Mouse (Mus musculus) left cerebral cortex, postnatal 36 days (tissue): ENCODE measurements around the gene Kdm2b. TPM values are rescaled to one million over a fixed set of nuclear protein-coding genes. Genes with fewer than 3 reads are reported as not detected.

Source experiments
- DNase-seq, 2 experiments: peaks; one replicate each; pipeline ENCODE4 v3.0.0; 2021 to 2022; ENCODE audit warnings: low spot score in 2 of 2, mixed read lengths in 1 of 2
- intact Hi-C: fragments of 180-260 bp; cut with DNase I; formaldehyde crosslinking; loops from one replicate; pipeline ENCODE4 v1.15.1; 2025
- total RNA-seq, 2 experiments: library from RNA; stranded (reverse); gene quantifications; 2 replicates each; pipeline ENCODE4 v1.2.3; 2021

The Kdm2b gene
- 10 to 100 TPM; 23.7 to 27.3 TPM for total RNA-seq

DNA sequence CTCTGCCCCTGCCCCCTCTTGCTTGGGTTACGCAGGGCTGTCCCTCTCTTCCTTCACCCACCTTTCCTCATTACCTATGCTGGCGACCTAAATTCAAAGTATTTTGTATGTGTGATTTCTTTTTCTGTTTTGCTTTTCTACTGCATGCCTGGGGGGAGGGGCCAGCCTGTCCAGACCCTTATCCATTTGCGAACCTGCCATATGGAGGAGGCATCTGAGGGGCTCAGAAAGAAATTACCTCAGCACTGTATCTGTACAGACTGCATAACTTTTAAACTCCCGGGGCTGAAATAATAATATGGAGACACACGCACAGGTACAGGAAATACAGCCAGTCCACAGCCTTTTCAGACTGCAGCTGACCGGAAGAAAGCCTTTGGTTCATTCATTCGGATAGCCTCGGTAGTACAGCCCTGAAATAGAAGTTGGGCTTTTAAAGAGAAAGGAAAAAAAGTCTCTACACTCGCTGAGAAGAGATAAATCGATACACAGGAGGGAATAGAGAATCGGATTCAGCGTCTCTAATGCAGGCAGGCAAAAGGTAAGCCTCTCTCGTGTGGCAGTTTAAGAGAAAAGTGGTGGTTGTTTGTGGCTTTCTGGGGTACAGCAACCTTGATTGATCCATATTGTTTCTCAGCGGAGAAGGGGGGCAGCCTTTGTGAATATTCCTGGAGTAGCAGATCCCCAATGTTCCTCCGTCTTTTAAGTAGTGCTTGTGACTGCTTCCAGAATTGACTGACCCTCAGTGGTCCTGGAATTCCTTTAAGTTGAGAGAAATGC lies at the start of gene Kdm2b:
Kdm2b (minus strand) TSS at position 273 of the 780 bp plus-strand sequence.
- intact Hi-C loops = loop anchor here (2.0 kb wide), 1 partner anchor 25 kb away; the partner anchor contains the start of gene Orai1
- no peak for DNase-seq

DNA sequence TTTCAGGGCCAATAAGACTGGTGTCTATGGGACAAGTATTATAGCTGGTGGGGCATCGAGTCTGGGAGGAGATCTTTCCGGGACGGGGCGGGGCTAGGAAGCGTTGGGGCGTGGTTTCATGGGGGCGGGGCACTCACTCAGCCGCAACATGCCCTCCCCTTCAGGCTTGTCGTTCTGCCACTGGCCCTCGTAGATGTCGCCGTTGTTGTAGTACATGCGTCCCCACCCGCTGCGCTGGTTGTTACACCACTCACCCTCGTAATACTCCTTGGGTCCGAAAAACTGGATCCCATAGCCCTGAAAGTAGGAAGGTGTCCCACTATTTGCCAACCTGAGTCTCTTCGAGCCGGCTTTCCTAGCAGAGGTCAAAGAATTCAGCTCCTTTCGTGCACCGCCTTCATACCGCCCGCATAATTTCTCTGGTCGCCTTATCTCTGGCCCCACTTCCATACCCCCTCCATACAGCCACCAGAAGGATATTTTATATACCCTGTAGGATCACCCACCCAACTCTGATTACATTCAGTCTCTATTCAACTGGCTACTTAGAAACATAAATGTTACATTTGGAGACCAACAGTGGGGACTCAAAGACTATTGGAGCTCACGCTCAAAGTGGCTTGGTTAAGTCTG lies 49.6 kb upstream of the Kdm2b start:
- no peak for DNase-seq
- intact Hi-C loops = no loop called here

DNA sequence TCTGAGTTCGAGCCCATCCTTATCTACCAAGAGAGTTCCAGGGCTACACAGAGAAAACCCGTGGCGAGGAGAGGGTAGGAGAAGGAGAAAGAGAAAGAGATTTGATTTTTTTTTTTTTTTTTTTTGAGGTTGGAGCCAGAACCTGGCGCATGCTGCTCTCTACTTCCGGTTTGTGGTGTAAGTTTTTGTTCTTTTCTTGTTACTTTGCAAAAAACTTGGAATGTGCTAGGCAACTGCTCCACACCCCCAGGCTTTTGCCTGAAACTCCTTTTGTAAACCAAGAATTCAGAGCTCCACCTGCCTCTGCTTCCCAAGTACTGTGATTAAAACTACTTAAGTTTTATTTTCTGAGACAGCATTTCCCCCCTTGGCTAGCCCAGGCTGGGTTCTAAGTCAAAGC lies 48.5 kb upstream of the Kdm2b start:
- DNase-seq = no peak
- intact Hi-C loops = no loop called here

DNA sequence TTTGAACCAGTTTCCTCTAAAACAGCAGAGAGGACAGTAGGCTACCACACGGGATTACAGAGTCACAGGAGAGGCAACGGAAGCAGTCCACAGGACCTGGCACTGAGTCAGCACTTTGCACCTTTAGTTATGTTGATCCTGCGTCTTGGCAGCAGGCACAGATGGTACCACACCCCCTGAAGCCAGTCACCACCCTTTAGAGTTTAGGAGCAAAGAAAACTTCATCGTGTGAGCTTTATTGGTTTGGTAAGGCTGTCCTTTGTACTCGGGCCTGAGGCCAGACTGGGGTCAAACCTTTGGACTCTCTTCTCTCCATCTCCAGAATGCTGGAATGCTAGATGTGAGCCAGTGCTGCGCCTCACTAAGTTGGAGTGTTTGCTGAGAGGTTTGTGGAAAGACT lies 45.9 kb upstream of the Kdm2b start:
- intact Hi-C loops = no loop called here
- DNase-seq = no peak

DNA sequence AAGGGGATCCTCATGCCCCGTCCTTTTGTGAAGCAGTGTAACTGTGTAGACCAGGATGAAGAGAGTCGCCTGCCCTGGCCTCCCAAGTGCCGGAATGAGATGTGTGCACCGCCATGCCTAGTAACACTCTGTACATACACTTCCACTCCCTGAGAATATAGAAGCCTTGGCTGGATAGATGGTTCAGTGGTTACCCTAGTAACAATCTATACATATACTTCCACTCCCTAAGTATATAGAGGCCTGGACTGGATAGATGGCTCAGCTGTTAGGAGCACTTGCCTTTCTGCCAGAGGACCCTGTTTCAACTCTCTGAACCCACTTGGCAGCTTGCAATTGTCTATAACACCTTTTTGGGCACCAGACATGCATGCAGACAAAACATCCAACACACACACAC lies 45.5 kb upstream of the Kdm2b start:
- intact Hi-C loops = no loop called here
- no peak for DNase-seq

DNA sequence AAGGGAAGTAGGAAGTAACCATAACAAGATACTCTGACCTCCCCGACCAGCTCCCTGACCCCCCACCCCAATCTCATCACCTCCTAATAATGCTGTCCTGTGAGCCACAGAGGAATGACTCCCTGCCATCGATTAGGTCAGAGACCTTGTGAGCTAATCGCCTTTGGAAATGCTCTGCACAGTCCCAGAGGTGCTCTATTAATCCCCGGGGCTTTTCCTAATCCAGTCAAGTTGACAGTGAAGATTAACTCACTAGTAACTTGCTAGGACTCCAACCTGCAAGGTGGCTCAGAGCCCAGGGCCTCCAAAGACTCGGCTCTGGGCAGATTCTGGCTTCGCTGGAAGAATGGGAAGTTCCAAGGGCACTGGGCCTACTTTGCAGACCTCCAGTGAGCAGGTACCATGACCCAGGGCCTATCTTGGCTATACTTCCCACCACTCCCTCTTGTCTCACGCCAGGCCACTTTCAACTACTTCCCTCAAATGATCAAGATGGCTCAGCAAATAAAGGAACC lies 44.1 kb upstream of the Kdm2b start:
- no peak for DNase-seq
- intact Hi-C loops = no loop called here

DNA sequence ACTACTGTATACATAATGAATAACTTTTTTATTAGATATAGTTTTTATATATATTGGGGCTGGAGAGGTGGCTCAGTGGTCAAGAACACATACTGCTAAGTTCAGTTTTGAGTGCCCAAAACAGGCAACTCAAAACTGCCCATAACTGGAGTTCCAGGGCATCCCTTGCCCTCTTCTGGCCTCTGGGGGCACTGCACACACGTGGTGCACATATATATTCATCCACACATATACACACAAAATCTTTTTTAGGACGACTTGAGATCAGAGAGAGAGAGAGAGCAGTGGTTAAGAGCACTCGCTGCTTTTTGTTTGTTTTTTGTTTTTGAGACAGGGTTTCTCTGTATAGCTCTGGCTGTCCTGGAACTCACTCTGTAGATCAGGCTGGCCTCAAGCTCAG lies 41.7 kb upstream of the Kdm2b start:
- no peak for DNase-seq

DNA sequence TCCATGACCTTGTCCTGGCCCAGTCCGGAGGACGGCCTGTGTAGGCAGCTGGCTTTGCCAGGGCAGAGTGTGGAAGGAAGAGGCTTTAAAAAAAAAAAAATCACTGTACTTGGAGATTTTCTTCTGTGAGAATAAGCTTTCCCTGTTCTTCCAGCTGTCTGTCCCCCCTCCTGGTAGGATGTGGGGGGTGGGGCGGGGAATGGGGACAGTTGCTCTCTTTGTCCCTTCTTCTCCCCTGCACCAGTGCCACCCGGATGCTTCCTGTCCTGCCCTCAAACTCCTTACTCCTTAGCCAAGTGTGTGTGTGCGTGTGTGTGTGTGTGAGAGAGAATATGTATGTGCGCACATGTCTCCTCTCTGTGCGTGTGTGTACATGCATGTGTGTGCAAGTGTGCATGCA lies 40.1 kb upstream of the Kdm2b start:
- no peak for DNase-seq
- intact Hi-C loops = no loop called here

More for the DNA sequence above, 41.7 kb upstream of the Kdm2b start:
- intact Hi-C loops = no loop called here

DNA sequence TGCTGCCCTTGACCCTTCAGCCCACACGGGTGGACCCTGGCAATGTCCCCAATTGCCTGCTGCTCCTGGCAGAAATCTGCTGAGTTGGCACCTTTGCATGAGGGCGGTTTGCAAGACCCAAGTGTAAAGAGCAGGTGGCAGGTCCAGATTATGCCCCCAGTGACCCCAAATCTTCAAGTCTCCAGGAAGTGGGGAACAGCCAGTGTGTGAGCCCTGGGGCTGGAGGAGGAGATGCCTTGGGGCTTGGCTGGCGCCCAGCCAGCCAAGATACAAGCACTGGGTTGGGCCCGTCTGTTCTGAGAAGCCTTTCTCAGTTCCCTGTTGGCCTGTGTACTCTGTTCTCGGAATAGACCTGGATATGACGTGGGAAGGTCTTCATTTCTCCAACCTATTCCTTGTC lies 37.8 kb upstream of the Kdm2b start:
- intact Hi-C loops = no loop called here
- no peak for DNase-seq

DNA sequence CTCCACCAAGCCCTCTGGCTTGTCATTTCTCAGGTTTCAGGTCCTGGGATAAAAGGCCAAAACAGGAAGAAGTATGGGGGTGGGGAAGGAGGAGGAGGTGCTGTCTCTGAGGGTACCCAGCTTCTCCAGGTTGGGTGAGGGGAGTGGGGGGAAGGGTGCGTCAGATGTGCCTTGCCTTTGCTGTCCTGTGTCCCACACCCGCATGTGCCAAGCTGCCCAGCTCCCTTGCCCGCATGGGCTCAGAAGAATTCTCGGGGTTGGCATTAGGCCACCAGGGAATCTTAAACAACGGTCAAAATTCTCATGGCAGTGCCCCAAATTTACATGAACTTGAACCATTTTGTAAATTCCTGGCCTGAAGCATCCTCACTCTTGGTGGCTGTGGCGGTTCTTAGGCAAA lies 36.8 kb upstream of the Kdm2b start:
- no peak for DNase-seq
- intact Hi-C loops = no loop called here

DNA sequence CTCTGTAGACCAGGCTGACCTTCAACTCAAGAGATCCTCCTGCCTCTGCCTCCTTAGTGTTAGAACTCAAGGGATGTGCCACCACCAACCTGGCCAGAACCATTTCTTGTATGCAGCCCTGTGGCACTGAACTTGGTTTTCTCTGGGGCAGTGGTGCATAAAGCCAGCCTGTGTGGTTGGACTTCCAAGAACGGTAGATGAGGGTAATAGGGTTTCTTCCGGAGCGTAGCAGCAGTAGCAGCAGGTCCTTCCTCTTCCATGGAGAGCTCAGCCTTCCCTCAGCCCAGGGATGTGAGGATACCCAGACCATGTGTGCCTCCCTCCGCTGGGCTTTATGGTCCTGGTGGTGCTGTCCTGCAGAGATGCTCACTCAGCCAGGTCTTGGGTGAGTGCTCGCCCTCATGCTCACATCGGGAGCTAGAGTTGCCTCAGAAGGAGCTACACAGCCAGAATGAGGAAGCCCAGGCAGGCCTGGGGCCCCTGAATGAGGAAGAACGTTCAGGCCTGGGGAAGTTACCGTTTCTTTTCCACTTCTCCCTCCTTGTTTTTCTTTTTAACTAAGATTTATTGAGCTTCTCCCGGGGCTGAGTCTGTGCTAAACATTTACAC lies 35.4 kb upstream of the Kdm2b start:
- DNase-seq = no peak
- intact Hi-C loops = no loop called here

DNA sequence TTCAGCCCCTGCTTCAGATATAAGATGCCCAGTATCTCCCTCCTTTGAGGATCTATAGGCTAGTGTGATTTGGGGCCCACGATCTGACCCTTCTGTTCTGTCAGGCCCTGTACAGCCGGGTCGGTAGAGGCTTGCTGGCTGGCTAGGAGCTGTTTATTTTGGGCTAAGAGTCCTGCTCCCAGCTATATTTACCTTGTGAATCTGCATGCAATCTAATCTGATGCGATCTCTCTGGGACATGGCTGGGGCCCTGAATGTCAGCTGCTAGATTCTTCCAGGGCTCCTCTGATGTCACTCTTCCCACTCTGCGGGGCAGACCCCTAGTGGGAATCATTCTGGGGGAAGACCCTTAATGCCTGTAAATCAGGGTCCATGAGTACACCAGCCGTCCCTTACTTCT lies 34.7 kb upstream of the Kdm2b start:
- intact Hi-C loops = no loop called here

DNA sequence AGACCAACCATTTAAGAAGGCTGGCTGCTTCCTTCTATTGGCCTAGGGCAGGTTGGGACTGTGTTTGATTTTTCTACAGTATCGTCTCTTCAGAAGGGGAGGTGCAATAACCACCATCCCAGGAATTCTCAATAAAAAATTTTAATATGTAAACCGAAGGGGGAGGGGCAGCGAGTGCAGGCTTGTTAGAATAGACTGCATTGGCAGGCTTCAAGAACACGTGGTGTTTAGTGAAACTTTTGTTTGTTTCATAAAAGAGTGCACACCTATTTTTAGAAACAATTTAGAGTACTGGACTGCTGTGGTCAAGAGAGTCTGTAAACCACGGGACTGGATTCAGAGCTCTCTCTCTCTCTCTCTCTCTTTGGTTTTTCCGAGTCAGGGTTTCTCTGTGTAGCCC lies 33.4 kb upstream of the Kdm2b start:
- no peak for DNase-seq
- intact Hi-C loops = no loop called here

More for the DNA sequence above, 34.7 kb upstream of the Kdm2b start:
- DNase-seq = no peak

DNA sequence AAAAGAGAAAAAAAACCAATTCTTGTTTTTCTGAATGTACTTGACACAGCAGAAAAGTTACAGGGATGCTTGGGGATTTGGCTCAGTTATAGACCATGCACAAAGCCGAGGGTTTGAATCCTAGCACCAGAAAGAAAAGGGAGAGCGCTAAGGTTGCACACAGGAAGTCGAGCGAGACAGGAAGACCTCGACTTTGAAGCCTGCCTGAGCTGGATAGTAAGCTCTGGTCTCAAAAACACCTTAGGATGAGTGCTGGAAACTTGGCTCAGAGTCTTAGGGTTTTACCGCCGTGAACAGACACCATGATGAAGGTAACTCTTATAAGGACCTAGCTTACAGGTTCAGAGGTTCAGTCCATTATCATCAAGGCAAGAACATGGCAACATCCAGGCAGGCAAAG lies 31.8 kb upstream of the Kdm2b start:
- intact Hi-C loops = no loop called here
- no peak for DNase-seq

DNA sequence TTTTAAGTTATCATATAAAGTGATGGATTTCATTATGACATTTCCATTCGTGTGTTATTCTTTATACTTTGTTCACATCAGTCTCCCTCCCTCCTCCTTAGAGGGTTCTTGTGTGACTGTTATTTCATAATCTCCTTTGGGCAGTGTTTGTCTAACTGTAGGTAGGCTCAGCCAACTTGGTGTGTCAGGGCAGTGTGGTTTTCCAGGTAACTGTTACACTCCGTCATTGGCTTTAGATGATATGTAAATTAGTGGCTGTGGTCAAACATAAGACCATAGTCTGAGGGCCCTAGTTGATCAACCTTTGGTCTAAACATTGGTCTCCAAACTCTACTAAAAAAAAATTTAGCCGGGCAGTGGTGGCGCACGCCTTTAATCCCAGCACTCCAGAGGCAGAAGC lies 30.8 kb upstream of the Kdm2b start:
- intact Hi-C loops = no loop called here
- DNase-seq = no peak

DNA sequence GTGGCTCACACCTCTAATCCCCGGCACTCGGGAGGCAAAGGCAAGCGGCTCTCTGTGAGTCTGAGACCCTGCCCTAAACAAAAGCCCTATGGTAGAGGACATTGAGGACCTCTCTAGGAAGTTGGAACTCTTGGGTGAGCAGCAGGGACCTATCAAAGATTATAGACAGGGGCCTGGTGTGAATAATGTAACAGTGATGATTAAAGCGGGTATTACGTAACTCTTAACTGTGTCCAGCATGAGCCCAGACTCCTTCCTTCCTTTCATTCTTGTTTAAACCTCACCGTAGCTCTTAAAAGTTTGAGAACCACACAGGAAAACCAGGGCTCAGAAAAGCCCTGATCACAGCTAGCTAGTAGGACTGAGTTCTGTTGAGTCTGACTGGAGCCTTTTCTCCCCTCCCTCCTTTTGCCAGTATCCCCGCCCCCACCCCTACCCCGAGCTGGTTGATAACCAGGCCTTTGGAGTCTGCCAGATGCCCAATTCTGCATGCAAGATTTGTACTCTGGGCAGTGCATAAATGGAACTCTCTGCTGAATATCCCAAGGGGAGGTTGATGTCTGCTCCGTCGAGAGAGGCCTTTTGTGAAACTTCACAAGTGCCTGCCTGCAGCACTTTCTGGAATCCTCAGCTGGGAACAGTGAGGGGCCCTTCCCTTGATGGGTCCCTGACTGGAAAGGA lies 29.9 kb upstream of the Kdm2b start:
- intact Hi-C loops = no loop called here
- DNase-seq = no peak

DNA sequence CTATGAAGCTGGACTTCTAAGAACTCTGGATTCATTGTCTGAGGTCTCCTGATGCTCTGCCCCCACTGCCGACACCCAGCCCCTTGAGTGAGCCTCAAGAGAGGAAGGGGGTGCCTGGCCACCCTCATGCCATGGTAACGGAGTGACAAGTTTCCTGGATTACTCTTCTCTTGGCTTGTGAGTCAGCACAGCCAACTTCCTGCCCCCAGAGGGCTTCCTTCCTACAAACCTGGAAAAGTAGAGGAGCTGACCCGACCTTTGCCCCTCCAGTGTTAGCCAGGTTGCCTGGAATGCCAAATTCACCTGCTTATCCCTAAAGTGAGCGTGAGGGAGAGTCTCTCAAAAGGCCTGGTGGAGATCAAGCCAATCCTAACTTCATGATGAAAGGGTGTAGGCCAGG lies 27.9 kb upstream of the Kdm2b start:
- no peak for DNase-seq

DNA sequence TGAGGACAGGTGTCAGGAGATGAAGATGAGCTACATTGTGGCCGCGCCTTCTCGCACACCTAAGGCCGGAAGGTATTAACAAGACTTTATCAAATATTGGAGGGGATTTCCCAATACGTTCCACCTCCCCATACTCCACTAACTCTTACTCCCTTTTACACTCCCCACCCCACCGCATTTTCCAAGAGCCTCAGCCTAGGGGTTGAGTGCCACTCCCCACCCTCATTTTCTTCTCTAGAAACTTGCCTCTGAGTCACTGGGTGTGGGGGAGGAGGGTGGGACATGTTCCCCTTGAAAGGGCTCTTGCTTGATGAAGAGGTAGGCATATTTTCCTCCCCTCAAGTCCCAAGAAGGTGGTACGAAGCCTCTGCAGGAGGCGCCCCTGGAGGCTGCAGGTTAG lies 26.3 kb upstream of the Kdm2b start:
- intact Hi-C loops = loop anchor here (2.0 kb wide), 2 partner anchors 27 to 47 kb away; partner anchors contain the start of gene Kdm2b

More for the DNA sequence above, 27.9 kb upstream of the Kdm2b start:
- intact Hi-C loops = no loop called here

DNA sequence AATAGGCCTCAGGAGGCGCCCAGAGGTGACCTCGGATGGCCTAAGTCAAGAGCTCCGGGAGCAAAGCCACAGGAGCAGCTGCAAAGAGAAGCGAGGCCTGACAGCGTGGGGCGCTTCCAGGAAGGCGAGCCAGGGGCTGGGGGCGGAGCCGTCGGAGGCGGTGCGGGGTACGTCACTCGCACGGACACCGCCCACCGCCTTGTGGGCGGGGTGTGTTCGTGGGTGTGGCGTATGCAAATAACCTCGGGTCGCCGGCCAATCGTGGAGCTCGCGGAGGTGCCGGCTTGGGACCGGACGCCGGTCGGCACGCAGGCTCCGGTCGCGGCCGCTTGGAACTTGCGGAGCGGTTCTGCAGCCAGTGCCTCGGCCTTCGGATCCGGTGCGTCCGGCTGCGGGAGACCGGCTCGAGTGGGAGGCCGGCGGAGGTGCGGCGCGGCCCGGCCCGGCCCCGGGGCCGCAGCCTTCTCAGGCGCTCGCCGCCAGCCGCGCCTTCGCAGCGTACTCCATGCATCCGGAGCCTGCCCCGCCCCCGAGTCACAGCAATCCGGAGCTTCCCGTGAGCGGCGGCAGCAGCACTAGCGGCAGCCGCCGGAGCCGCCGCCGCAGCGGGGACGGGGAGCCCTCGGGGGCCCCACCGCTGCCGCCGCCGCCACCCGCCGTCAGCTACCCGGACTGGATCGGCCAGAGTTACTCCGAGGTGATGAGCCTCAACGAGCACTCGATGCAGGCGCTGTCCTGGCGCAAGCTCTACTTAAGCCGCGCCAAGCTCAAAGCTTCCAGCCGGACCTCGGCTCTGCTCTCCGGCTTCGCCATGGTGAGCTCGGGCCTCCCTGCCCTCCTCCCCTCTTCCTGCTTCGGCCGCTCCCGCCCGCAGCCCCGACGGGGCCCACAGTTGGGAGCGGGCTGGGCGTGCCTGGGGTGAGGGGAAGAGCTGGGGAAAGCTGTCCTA lies 25.4 kb upstream of the Kdm2b start, which contains the start of gene Orai1:
Orai1 (plus strand) TSS at position 322 of the 949 bp plus-strand sequence.
- peak; percentile 95 to 96 for DNase-seq
- intact Hi-C loops = loop anchor here (2.0 to 5.0 kb wide), 4 partner anchors 26 to 88 kb away; partner anchors contain the start of genes Kdm2b and Morn3

More for the DNA sequence above, 26.3 kb upstream of the Kdm2b start:
- no peak for DNase-seq
